Mouse (Mus musculus) ES-Bruce4 (cell line): ENCODE results near the gene Cdh4.

Source experiments
- CTCF ChIP-seq: IDR thresholded peaks from one replicate; pipeline ENCODE4 v1.8.1; 2011; ENCODE audit warnings: low read depth, low read length
- EP300 ChIP-seq: IDR thresholded peaks from 2 replicates; pipeline ENCODE4 v1.6.1; 2011; ENCODE audit warnings: low read depth, low read length; ENCODE audit not compliant: insufficient read depth
- POLR2A ChIP-seq: IDR thresholded peaks from one replicate; pipeline ENCODE4 v1.8.1; 2011; ENCODE audit warnings: low read length; ENCODE audit not compliant: insufficient read depth

DNA sequence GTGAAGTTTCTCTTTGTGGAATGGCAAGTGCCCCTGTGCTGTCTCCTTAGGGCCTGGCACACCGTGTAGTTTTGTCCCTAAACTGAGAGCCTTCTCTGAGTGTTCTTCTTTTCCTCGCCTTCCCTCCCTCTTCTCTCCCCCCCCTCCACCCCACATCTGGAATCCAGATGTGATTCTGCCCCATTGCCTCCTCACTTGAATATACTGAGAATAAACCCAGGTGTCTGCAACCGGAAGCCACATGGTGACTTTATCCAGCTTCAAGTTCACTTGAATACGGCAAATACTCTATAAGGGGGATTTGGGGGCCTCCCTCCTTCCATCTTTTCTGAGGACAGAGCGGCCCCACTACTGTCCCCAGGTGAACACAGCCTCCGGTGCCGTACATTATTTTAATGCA lies 395.8 kb downstream of the Cdh4 start:
- no peak for TF ChIP-seq CTCF
- no peak for TF ChIP-seq POLR2A
- TF ChIP-seq EP300, result no peak
